ENCODE assay signal across 9 mouse cellular contexts in genomic region chr15:31673038-31673437, GRCm38 (mm10).
DNase-seq lines count a peak whose midpoint lies in the region; ATAC-seq and TF ChIP-seq lines count a peak whose summit lies in the region.
"Had no signal": no experiment of that assay in that cellular context is flagged by ENCODE, and none has a peak within 500 bp of the region (broad histone marks: within the 10 kb centered on the region; RNA-seq: fewer than 3 reads in every experiment).

No protein-coding gene starts in this region.

- 46% methylated on average over 5 of the region's 5 CpGs for WGBS in midbrain, embryonic 11.5 days
- WGBS in midbrain, embryonic 10.5 days: 57% methylated on average over 5 of the region's 5 CpGs
- 44% methylated on average over 5 of the region's 5 CpGs for WGBS in stomach, postnatal 0 days

- H3K4me2 ChIP-seq in midbrain, embryonic 11.5 days: no peak overlapping the region
- H3K4me2 ChIP-seq in stomach, postnatal 0 days (replicated peaks; ENCODE audit: low read depth): no peak overlapping the region

- no peak for TF ChIP-seq EP300 in stomach, postnatal 0 days (optimal IDR thresholded peaks at IDR 0.05)

- no peaks in the 10 kb centered on the region for H3K9me3 ChIP-seq in midbrain, embryonic 11.5 days (ENCODE audit: control insufficient read depth, low read length)
- H3K9me3 ChIP-seq in midbrain, embryonic 10.5 days (replicated peaks): no peaks in the 10 kb centered on the region
- no peaks in the 10 kb centered on the region for H3K9me3 ChIP-seq in stomach, postnatal 0 days (ENCODE audit: control insufficient read depth, low read length)

- peak; percentile 9 for DNase-seq in heart, adult 8-10 months (ENCODE audit: low spot score)
- DNase-seq in heart, postnatal 25 days (ENCODE audit: low spot score): no peak
- peak; percentile 86 for DNase-seq in midbrain, embryonic 11.5 days (ENCODE audit: low spot score, missing footprints)
- no peak for DNase-seq in midbrain, embryonic 10.5 days (ENCODE audit: low spot score)
- DNase-seq in embryo, embryonic 11.5 days (ENCODE audit: low read depth, low spot score): peak; percentile 14
- DNase-seq in stomach, postnatal 0 days (ENCODE audit: low spot score): no peak
- DNase-seq in urinary bladder, postnatal 14 days (ENCODE audit: low spot score): no peak
- DNase-seq in layer of hippocampus, postnatal 25 days (ENCODE audit: extremely low spot score in 1 of 2, low spot score in 1 of 2): no peak

- no peaks in the 10 kb centered on the region for H3K36me3 ChIP-seq in midbrain, embryonic 11.5 days (ENCODE audit: control insufficient read depth, insufficient read depth, low read length)
- no peaks in the 10 kb centered on the region for H3K36me3 ChIP-seq in midbrain, embryonic 10.5 days
- no peaks in the 10 kb centered on the region for H3K36me3 ChIP-seq in stomach, postnatal 0 days (ENCODE audit: control insufficient read depth, insufficient read depth, low read length)

- no peak overlapping the region for H3K9ac ChIP-seq in midbrain, embryonic 11.5 days (ENCODE audit: low read length)
- H3K9ac ChIP-seq in stomach, postnatal 0 days (ENCODE audit: low read length): no peak overlapping the region

- H3K27ac ChIP-seq in midbrain, embryonic 11.5 days (ENCODE audit: low read depth, low read length): no peak overlapping the region
- no peak overlapping the region for H3K27ac ChIP-seq in midbrain, embryonic 10.5 days (replicated peaks)
- no peak overlapping the region for H3K27ac ChIP-seq in stomach, postnatal 0 days (replicated peaks)

- no peak for ATAC-seq in midbrain, embryonic 11.5 days (ENCODE audit: low FRiP score)
- no peak for ATAC-seq in stomach, postnatal 0 days (ENCODE audit: low FRiP score, low TSS enrichment)
- ATAC-seq: intestine, embryonic 16.5 days had no signal

- H3K4me3 ChIP-seq in midbrain, embryonic 11.5 days (ENCODE audit: low read depth, low read length): no peak overlapping the region
- H3K4me3 ChIP-seq in midbrain, embryonic 10.5 days: no peak overlapping the region
- no peak overlapping the region for H3K4me3 ChIP-seq in stomach, postnatal 0 days (ENCODE audit: low read depth, low read length)

- no peaks in the 10 kb centered on the region for H3K4me1 ChIP-seq in midbrain, embryonic 11.5 days (ENCODE audit: control insufficient read depth, insufficient read depth, low read length)
- H3K4me1 ChIP-seq in midbrain, embryonic 10.5 days: no peaks in the 10 kb centered on the region
- no peaks in the 10 kb centered on the region for H3K4me1 ChIP-seq in stomach, postnatal 0 days (replicated peaks; ENCODE audit: control insufficient read depth, insufficient read depth)

- no peaks in the 10 kb centered on the region for H3K27me3 ChIP-seq in midbrain, embryonic 11.5 days (ENCODE audit: control insufficient read depth, insufficient read depth, low read length)
- no peaks in the 10 kb centered on the region for H3K27me3 ChIP-seq in midbrain, embryonic 10.5 days (ENCODE audit: low read depth, poor library complexity, severe bottlenecking)
- no peaks in the 10 kb centered on the region for H3K27me3 ChIP-seq in stomach, postnatal 0 days (ENCODE audit: control insufficient read depth, insufficient read depth, low read length)

- peak; percentile 66 for TF ChIP-seq CTCF in stomach, postnatal 0 days (IDR thresholded peaks at IDR 0.05; ENCODE audit: low read depth)

- intact Hi-C loops in heart, postnatal 25 days (cut with DNase I): loop anchor here (10.0 kb wide), 3 partner anchors 312 to 1092 kb away; partner anchors contain the start of gene Sema5a

Comparison
In these comparisons a context has a peak if more than half of its experiments do, and no peak if none do; other contexts are left out.
1. DNase-seq: peak in heart, adult 8-10 months (single experiment), midbrain, embryonic 11.5 days (single experiment) and embryo, embryonic 11.5 days (single experiment); none in heart, postnatal 25 days (single experiment), midbrain, embryonic 10.5 days (single experiment), stomach, postnatal 0 days (single experiment), urinary bladder, postnatal 14 days (single experiment) and layer of hippocampus, postnatal 25 days (0 of 2).